Mouse (Mus musculus) heart, postnatal 0 days (tissue): Measurements from ENCODE around the gene Vac14.

Experiments
- CTCF ChIP-seq: IDR thresholded peaks from 2 replicates; pipeline ENCODE4 v1.5.1; 2016; ENCODE audit warnings: antibody characterized with exemption, control low read depth, low read depth
- EP300 ChIP-seq: IDR thresholded peaks from 2 replicates; pipeline ENCODE4 v1.6.1; 2016; ENCODE audit warnings: antibody characterized with exemption, low read depth

- no peak for TF ChIP-seq CTCF
- TF ChIP-seq EP300 = no peak
Measured at GRCm38 (mm10) chr8:110643177-110643576, 24.8 kb downstream of the Vac14 start.
